Comparison of ENCODE assay signal across 8 mouse cellular contexts in the genomic region with DNA sequence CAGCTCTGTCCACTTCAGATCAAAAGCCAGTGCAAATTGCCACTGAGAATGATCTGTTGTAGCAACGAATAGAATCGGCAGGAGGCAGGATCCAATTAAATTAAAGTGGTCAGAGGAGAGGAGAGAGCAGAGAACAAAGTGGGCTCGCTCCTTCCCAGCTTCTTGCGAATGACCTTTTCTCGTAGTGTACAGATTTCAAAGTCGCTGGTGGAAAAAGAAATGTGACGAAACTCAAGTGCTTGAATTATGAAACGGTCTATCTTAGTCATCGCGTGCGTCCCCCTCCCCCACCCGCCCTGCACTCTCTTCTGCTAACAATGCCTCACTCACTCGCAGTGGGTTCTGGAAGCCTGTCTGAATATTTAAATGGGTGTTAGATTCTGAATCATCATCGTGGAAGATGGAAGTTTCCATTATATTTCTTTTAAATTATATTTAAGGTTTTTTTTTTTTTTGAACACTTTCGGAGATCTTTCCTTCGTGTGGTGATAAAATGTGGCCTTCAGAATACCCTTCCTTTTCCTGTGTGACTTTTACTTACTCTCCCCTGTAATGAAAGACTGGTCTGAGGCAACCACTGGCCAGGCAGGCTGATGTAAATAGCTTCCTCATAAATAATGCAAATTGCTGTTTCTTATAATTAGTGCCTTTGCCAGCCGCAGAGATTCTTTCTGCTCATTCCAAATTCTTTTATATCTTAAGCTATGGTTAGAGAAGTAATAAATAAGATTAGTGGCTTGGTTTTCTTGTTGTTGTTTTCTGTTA. TPM values are rescaled to one million over a fixed set of nuclear protein-coding genes. Genes with fewer than 3 reads are reported as not detected.
A peak's percentile ranks its signal among the peaks of the same experiment; 100 is the strongest.
DNase-seq lines count a peak whose midpoint lies in the region; ATAC-seq and TF ChIP-seq lines count a peak whose summit lies in the region.

No protein-coding gene starts in this region.

- peaks cover 19% of the 10 kb centered on the region; the same call in 1 of the 2 replicates for H3K4me1 ChIP-seq in hindbrain, embryonic 12.5 days

- no peak for TF ChIP-seq POLR2A in brain, embryonic 14.5 days (IDR thresholded peaks at IDR 0.05; ENCODE audit: borderline replicate concordance, extremely low read depth, insufficient read depth, insufficient read length, poor library complexity, severe bottlenecking)

- 8% methylated on average over 17 of the region's 17 CpGs for WGBS in hindbrain, embryonic 12.5 days

- H3K36me3 ChIP-seq in hindbrain, embryonic 12.5 days: no peaks in the 10 kb centered on the region

- H3K9me3 ChIP-seq in hindbrain, embryonic 12.5 days (replicated peaks): no peaks in the 10 kb centered on the region

- no peaks in the 10 kb centered on the region for H3K27me3 ChIP-seq in hindbrain, embryonic 12.5 days

- peak overlapping the region; percentile 66 for H3K27ac ChIP-seq in hindbrain, embryonic 12.5 days

- TF ChIP-seq CTCF in brain, embryonic 14.5 days (IDR thresholded peaks at IDR 0.05; ENCODE audit: borderline replicate concordance, extremely low read depth, insufficient read depth, insufficient read length): no peak

- peak; percentile 47 for ATAC-seq in frontal cortex, adult (ENCODE audit: low TSS enrichment)
- peak; percentile 61 for ATAC-seq in hindbrain, embryonic 12.5 days (ENCODE audit: low FRiP score)
- ATAC-seq in megakaryocyte progenitor cell, adult 5-6 weeks (replicated peaks; ENCODE audit: poor library complexity): peak; percentile 32

- no peak for DNase-seq in frontal cortex, postnatal 14 days (ENCODE audit: low spot score in 2 of 2)
- DNase-seq in 3134 (ENCODE audit: extremely low read depth, insufficient read length, low spot score): peak; percentile 41
- peak; percentile 89 for DNase-seq in brain, embryonic 14.5 days (ENCODE audit: low read depth)
- DNase-seq in thymus, postnatal 4 days: peak; percentile 36
- no peak for DNase-seq in urinary bladder, postnatal 25 days (ENCODE audit: low spot score)

- peak overlapping the region; percentile 20; the same call in 1 of the 2 replicates for H3K4me3 ChIP-seq in hindbrain, embryonic 12.5 days

- peak overlapping the region; percentile 49 for H3K4me2 ChIP-seq in hindbrain, embryonic 12.5 days (replicated peaks)

- H3K9ac ChIP-seq in hindbrain, embryonic 12.5 days: no peak overlapping the region

RNA-seq across cellular contexts. Expression of a gene that starts 2.0 kb away (rescaled TPM):
- 1.9 and 2.8 TPM in 2 replicates for polyA plus RNA-seq in brain, embryonic 14.5 days (2012; rRNA removed)
- 2.0 and 2.5 TPM in 2 replicates for polyA plus RNA-seq in hindbrain, embryonic 12.5 days (2016; fragmentation: Nextera tagmentation; extraction: Ambion mirVana)
- 1.1 and 1.5 TPM in 2 replicates for total RNA-seq in megakaryocyte progenitor cell, adult 5-6 weeks (2015)
- total RNA-seq in megakaryocyte progenitor cell, adult 5-6 weeks (2017): 0.44 and 2.1 TPM in 2 replicates

Comparison
In these comparisons a context has a peak if more than half of its experiments do, and no peak if none do; other contexts are left out.
1. DNase-seq: peak in 3134 (single experiment), brain, embryonic 14.5 days (single experiment) and thymus, postnatal 4 days (single experiment); none in frontal cortex, postnatal 14 days (0 of 2) and urinary bladder, postnatal 25 days (single experiment).
2. Peak in every context shown above with its lines, with median percentiles within 50 percentile points of each other: ATAC-seq.